Mouse (Mus musculus): ENCODE measurements around the gene Smox. TPM values are rescaled to one million over a fixed set of nuclear protein-coding genes. Genes with fewer than 3 reads are reported as not detected.
A peak's percentile ranks its signal among the peaks of the same experiment; 100 is the strongest.

The Smox gene
- polyA plus RNA-seq, 2 experiments = 37.9 to 68.8 TPM

- no peak overlapping the region for H3K9ac ChIP-seq (ENCODE audit: low read depth, low read length, severe bottlenecking)
- H3K9me3 ChIP-seq (ENCODE audit: control insufficient read depth, low read length) = no peaks in the 10 kb centered on the region
- no peak overlapping the region for H3K27ac ChIP-seq (replicated peaks; ENCODE audit: low read depth, low read length)
- DNase-seq (ENCODE audit: low spot score) = no peak
- 42% methylated on average over 4 of the region's 4 CpGs for whole genome bisulfite sequencing
- H3K36me3 ChIP-seq (ENCODE audit: control insufficient read depth, insufficient read depth, low read length) = no peaks in the 10 kb centered on the region
- H3K4me1 ChIP-seq (ENCODE audit: control insufficient read depth, insufficient read depth, low read length) = peaks cover 16% of the 10 kb centered on the region
- no peaks in the 10 kb centered on the region for H3K27me3 ChIP-seq (ENCODE audit: control insufficient read depth, insufficient read depth, low read length)
- ATAC-seq (ENCODE audit: low FRiP score, low read depth) = no peak
- TF ChIP-seq POLR2A (IDR thresholded peaks at IDR 0.05; ENCODE audit: borderline replicate concordance, extremely low read depth, insufficient read depth, insufficient read length) = no peak
- no peak overlapping the region for H3K4me3 ChIP-seq (replicated peaks; ENCODE audit: low read length)
- no peak overlapping the region for H3K4me2 ChIP-seq (replicated peaks; ENCODE audit: low read depth, low read length, severe bottlenecking)
Observed at GRCm38 (mm10) chr2:131489591-131489990, 1.7 kb upstream of the Smox start.

GRCm38 (mm10) chr2:131491707-131492595 is 655 bp downstream of the Smox start:
- Histone ChIP-seq H3K27ac (replicated peaks; ENCODE audit: low read depth, low read length) (peak overlapping the region; percentile 79), H3K4me3 (replicated peaks; ENCODE audit: low read length) (peak overlapping the region; percentile 88), H3K4me2 (replicated peaks; ENCODE audit: low read depth, low read length, severe bottlenecking) (peak overlapping the region; percentile 95), H3K9ac (ENCODE audit: low read depth, low read length, severe bottlenecking) (peak overlapping the region; percentile 91), H3K4me1 (ENCODE audit: control insufficient read depth, insufficient read depth, low read length) (peaks cover 21% of the 10 kb centered on the region), H3K27me3 (ENCODE audit: control insufficient read depth, insufficient read depth, low read length) (no peaks in the 10 kb centered on the region), H3K36me3 (ENCODE audit: control insufficient read depth, insufficient read depth, low read length) (no peaks in the 10 kb centered on the region), H3K9me3 (ENCODE audit: control insufficient read depth, low read length) (no peaks in the 10 kb centered on the region)
- peak; percentile 90; the same call in 1 of the 2 replicates for TF ChIP-seq POLR2A (IDR thresholded peaks at IDR 0.05; ENCODE audit: borderline replicate concordance, extremely low read depth, insufficient read depth, insufficient read length)
- WGBS = 0% methylated on average over 47 of the region's 102 CpGs
- ATAC-seq (ENCODE audit: low FRiP score, low read depth) (peak; percentile 93), DNase-seq (ENCODE audit: low spot score) (peak; percentile 64)

GRCm38 (mm10) chr2:131492596-131493139 is 1.4 kb downstream of the Smox start:
- H3K4me3 ChIP-seq (replicated peaks; ENCODE audit: low read length) = peak overlapping the region; percentile 88
- no peaks in the 10 kb centered on the region for H3K9me3 ChIP-seq (ENCODE audit: control insufficient read depth, low read length)
- peak overlapping the region; percentile 95 for H3K4me2 ChIP-seq (replicated peaks; ENCODE audit: low read depth, low read length, severe bottlenecking)
- H3K9ac ChIP-seq (ENCODE audit: low read depth, low read length, severe bottlenecking) = peak overlapping the region; percentile 91
- 10% methylated on average over 10 of the region's 10 CpGs for WGBS
- no peaks in the 10 kb centered on the region for H3K36me3 ChIP-seq (ENCODE audit: control insufficient read depth, insufficient read depth, low read length)
- peaks cover 25% of the 10 kb centered on the region for H3K4me1 ChIP-seq (ENCODE audit: control insufficient read depth, insufficient read depth, low read length)
- no peak for ATAC-seq (ENCODE audit: low FRiP score, low read depth)
- DNase-seq (ENCODE audit: low spot score) = no peak
- H3K27me3 ChIP-seq (ENCODE audit: control insufficient read depth, insufficient read depth, low read length) = no peaks in the 10 kb centered on the region
- H3K27ac ChIP-seq (replicated peaks; ENCODE audit: low read depth, low read length) = 0 out of 2 replicates have a peak overlapping the region, but pooled peaks have one; percentile 8
- TF ChIP-seq POLR2A (IDR thresholded peaks at IDR 0.05; ENCODE audit: borderline replicate concordance, extremely low read depth, insufficient read depth, insufficient read length) = no peak

GRCm38 (mm10) chr2:131493446-131493845 is 2.1 kb downstream of the Smox start:
- Histone ChIP-seq H3K4me3 (replicated peaks; ENCODE audit: low read length) (peak overlapping the region; percentile 88; the same call in 1 of the 2 replicates), H3K27ac (replicated peaks; ENCODE audit: low read depth, low read length) (no peak overlapping the region), H3K9ac (ENCODE audit: low read depth, low read length, severe bottlenecking) (no peak overlapping the region), H3K36me3 (ENCODE audit: control insufficient read depth, insufficient read depth, low read length) (no peaks in the 10 kb centered on the region), H3K9me3 (ENCODE audit: control insufficient read depth, low read length) (no peaks in the 10 kb centered on the region), H3K27me3 (ENCODE audit: control insufficient read depth, insufficient read depth, low read length) (no peaks in the 10 kb centered on the region), H3K4me2 (replicated peaks; ENCODE audit: low read depth, low read length, severe bottlenecking) (peak overlapping the region; percentile 95), H3K4me1 (ENCODE audit: control insufficient read depth, insufficient read depth, low read length) (peaks cover 32% of the 10 kb centered on the region)
- TF ChIP-seq POLR2A (IDR thresholded peaks at IDR 0.05; ENCODE audit: borderline replicate concordance, extremely low read depth, insufficient read depth, insufficient read length) = no peak
- 63% methylated on average over 5 of the region's 5 CpGs for WGBS
- ATAC-seq (ENCODE audit: low FRiP score, low read depth) = no peak
- no peak for DNase-seq (ENCODE audit: low spot score)

GRCm38 (mm10) chr2:131495256-131495655 is 4.0 kb downstream of the Smox start:
- H3K4me1 ChIP-seq (ENCODE audit: control insufficient read depth, insufficient read depth, low read length) = peaks cover 46% of the 10 kb centered on the region
- no peak for DNase-seq (ENCODE audit: low spot score)
- no peak for ATAC-seq (ENCODE audit: low FRiP score, low read depth)
- no peak overlapping the region for H3K4me2 ChIP-seq (replicated peaks; ENCODE audit: low read depth, low read length, severe bottlenecking)
- 54% methylated on average over 3 of the region's 3 CpGs for WGBS
- H3K9me3 ChIP-seq (ENCODE audit: control insufficient read depth, low read length) = no peaks in the 10 kb centered on the region
- H3K27ac ChIP-seq (replicated peaks; ENCODE audit: low read depth, low read length) = no peak overlapping the region
- H3K27me3 ChIP-seq (ENCODE audit: control insufficient read depth, insufficient read depth, low read length) = no peaks in the 10 kb centered on the region
- H3K36me3 ChIP-seq (ENCODE audit: control insufficient read depth, insufficient read depth, low read length) = no peaks in the 10 kb centered on the region
- H3K9ac ChIP-seq (ENCODE audit: low read depth, low read length, severe bottlenecking) = no peak overlapping the region
- no peak overlapping the region for H3K4me3 ChIP-seq (replicated peaks; ENCODE audit: low read length)
- TF ChIP-seq POLR2A (IDR thresholded peaks at IDR 0.05; ENCODE audit: borderline replicate concordance, extremely low read depth, insufficient read depth, insufficient read length) = no peak
